Mouse (Mus musculus): ENCODE measurements at regions not wholly inside any gene's neighbourhood (a gene's known extent, or its start where the extent isn't known, plus 50 kb on each side); places are given as distances from the start of the nearest gene placed in this dataset.

GRCm38 (mm10) chr4:34484273-34484672 lies 66.5 kb upstream of the Akirin2 start:
- in situ Hi-C loops (cut with MboI, MseI), result no loop called here

GRCm38 (mm10) chr4:34485574-34485973 lies 65.2 kb upstream of the Akirin2 start:
- in situ Hi-C loops (cut with MboI, MseI), result no loop called here

GRCm38 (mm10) chr4:34494961-34495723 lies 55.6 kb upstream of the Akirin2 start:
- in situ Hi-C loops (cut with MboI, MseI), result no loop called here

GRCm38 (mm10) chr4:34498325-34498724 lies 52.4 kb upstream of the Akirin2 start:
- in situ Hi-C loops (cut with MboI, MseI), result no loop called here

GRCm38 (mm10) chr4:34498781-34499180 lies 52.0 kb upstream of the Akirin2 start:
- in situ Hi-C loops (cut with MboI, MseI), result no loop called here

GRCm38 (mm10) chr4:34499731-34500130 lies 51.0 kb upstream of the Akirin2 start:
- in situ Hi-C loops (cut with MboI, MseI), result no loop called here

Data from T-helper 2 cell (primary cell).